Mouse (Mus musculus) lung, embryonic 16.5 days (tissue): ENCODE measurements at regions not wholly inside any gene's neighbourhood (a gene's known extent, or its start where the extent isn't known, plus 50 kb on each side); places are given as distances from the start of the nearest gene placed in this dataset.
A peak's percentile ranks its signal among the peaks of the same experiment; 100 is the strongest.

Source experiments
- ATAC-seq: fragments of 200-750 bp; cut with Nextera tagmentation; 2 replicates; pipeline ENCODE4 v1.8.0; 2017; ENCODE audit warnings: low read depth, mild to moderate bottlenecking, moderate library complexity
- H3K27ac ChIP-seq: fragments of 300-500 bp; sonication (generic); 2 replicates; pipeline ENCODE4 v1.5.1; 2014; ENCODE audit warnings: mild to moderate bottlenecking, control low read depth, low read length
- H3K27me3 ChIP-seq: fragments of 300-500 bp; sonication (generic); 2 replicates; pipeline ENCODE4 v1.6.1; 2014; ENCODE audit warnings: low read depth, low read length, mixed read lengths; ENCODE audit not compliant: control insufficient read depth, insufficient read depth
- H3K36me3 ChIP-seq: fragments of 300-500 bp; sonication (generic); 2 replicates; pipeline ENCODE4 v1.6.1; 2014; ENCODE audit warnings: low read length; ENCODE audit not compliant: control insufficient read depth, insufficient read depth
- H3K4me1 ChIP-seq: fragments of 300-500 bp; sonication (generic); replicated peaks from 2 replicates; pipeline ENCODE4 v1.6.1; 2014; ENCODE audit warnings: low read length, mixed read lengths; ENCODE audit not compliant: control insufficient read depth, insufficient read depth
- H3K4me2 ChIP-seq: fragments of 300-500 bp; sonication (generic); 2 replicates; pipeline ENCODE4 v1.6.1; 2014; ENCODE audit warnings: low read depth, low read length, control low read depth
- H3K4me3 ChIP-seq: fragments of 300-500 bp; sonication (generic); 2 replicates; pipeline ENCODE4 v1.5.1; 2014; ENCODE audit warnings: mild to moderate bottlenecking, low read length, control low read depth
- H3K9ac ChIP-seq: fragments of 300-500 bp; sonication (generic); 2 replicates; pipeline ENCODE4 v1.6.1; 2014; ENCODE audit warnings: low read length, control low read depth
- H3K9me3 ChIP-seq: fragments of 300-500 bp; sonication (generic); 2 replicates; pipeline ENCODE4 v1.6.1; 2016; ENCODE audit warnings: low read length; ENCODE audit not compliant: control insufficient read depth
- WGBS: fragments of 180-500 bp; shearing (Covaris S2); extraction: QIAGEN DNeasy Blood & Tissue Kit; methylation state at CpG from one replicate; pipeline ENCODE4 v1.1.7; 2014; 5-methylcytosine and 5-hydroxymethylcytosine counted together

- 87% methylated on average over 8 of the region's 8 CpGs for WGBS
- H3K9me3 ChIP-seq: no peaks in the 10 kb centered on the region
- no peak overlapping the region for H3K4me2 ChIP-seq
- H3K27me3 ChIP-seq: no peaks in the 10 kb centered on the region
- no peaks in the 10 kb centered on the region for H3K36me3 ChIP-seq
- H3K27ac ChIP-seq: no peak overlapping the region
- no peak for ATAC-seq
- H3K9ac ChIP-seq: no peak overlapping the region
- H3K4me3 ChIP-seq: no peak overlapping the region
- no peaks in the 10 kb centered on the region for H3K4me1 ChIP-seq
These were observed 75.9 kb downstream of the Ccdc54 start for GRCm38 (mm10) chr16:50515039-50515438.

DNA sequence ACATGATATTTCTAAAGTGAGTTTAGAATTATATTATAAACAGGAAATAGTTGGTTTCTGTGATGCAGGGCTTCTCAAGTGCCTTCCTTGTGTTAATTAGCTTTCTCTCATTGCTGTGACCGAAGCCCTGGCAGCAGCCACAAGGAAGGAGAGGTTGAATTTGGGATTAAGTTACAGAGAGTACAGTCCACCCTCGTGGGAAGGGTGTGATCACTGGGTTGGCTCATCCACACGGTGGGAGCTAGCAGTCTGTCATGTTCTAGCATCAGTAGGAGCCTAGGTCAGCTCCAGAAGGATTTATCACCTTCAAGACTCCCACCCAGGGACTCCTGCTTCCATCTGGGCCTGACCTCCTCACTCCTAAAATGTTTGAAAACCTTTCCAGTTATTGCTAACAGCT lies 78.9 kb downstream of the Ccdc54 start:
- no peak overlapping the region for H3K4me3 ChIP-seq
- H3K27me3 ChIP-seq: no peaks in the 10 kb centered on the region
- H3K4me1 ChIP-seq: no peaks in the 10 kb centered on the region
- no peak overlapping the region for H3K4me2 ChIP-seq
- 23% methylated on average over 3 of the region's 3 CpGs for WGBS
- no peak for ATAC-seq
- H3K9me3 ChIP-seq: no peaks in the 10 kb centered on the region
- no peak overlapping the region for H3K27ac ChIP-seq
- no peaks in the 10 kb centered on the region for H3K36me3 ChIP-seq
- no peak overlapping the region for H3K9ac ChIP-seq

DNA sequence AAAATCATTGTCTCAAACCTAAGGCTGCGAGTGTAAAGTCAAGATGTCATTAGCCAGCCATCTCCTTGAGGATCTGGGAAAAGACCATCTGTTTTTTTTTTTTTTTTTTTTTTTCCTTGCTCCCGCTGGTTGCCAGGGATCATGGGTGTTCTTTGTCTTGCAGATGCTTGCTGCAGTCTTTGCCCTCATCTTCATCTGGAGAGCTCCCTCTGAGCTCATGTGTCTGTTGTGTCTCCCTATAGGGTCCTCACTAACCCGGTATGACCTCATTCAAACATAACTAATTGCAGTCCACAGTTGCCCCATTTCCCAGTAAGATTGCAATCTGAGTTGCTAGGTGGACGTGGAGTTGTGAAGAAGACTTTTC lies 77.3 kb upstream of the Bbx start:
- H3K4me3 ChIP-seq: no peak overlapping the region
- no peak overlapping the region for H3K9ac ChIP-seq
- H3K27ac ChIP-seq: no peak overlapping the region
- no peaks in the 10 kb centered on the region for H3K9me3 ChIP-seq
- H3K4me2 ChIP-seq: no peak overlapping the region
- H3K36me3 ChIP-seq: no peaks in the 10 kb centered on the region
- H3K4me1 ChIP-seq: no peaks in the 10 kb centered on the region
- WGBS: 56% methylated on average over 4 of the region's 4 CpGs
- no peaks in the 10 kb centered on the region for H3K27me3 ChIP-seq
- ATAC-seq: no peak

DNA sequence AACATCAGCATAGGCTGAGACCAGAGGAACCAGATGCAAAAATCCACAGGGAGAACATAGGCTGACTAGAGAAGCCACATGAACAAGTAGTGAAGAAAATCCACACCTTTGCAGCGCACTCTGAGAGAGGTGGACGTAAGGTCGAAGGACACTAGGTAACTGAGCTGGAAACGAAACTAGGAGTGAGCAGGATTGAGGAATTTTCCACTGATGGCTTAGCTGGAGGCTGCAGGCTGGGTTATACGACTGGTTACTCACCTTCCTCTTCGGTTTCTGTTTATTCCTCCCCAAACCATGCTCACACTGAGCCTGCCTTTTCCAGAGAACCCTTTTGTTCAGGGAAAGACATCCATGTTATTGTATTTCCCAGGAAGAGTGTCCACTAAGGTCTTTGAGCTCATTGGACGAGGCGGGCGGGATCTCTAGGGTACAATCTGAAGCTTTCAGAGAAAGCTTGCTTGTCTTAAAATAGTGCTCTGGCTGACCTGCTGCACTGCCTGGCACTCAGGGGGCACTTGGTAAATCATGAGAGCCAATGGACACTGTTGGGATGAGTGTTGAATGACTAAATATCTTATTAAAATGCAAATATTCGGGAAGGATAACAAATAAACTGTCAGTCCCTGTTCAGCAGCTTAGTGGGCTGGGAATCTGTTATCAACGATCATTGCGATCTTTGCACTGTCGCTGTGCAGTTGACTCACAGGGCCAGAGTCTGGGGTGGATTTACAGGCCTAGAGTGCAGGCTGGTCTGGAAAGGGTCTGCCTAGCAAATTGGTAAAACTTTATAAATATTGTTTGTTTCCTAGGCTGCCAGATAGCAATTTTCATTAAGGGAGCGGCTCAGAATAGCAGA lies 76.7 kb upstream of the Bbx start:
- Histone ChIP-seq H3K4me2 (no peak overlapping the region), H3K4me1 (no peaks in the 10 kb centered on the region), H3K9me3 (no peaks in the 10 kb centered on the region), H3K36me3 (no peaks in the 10 kb centered on the region), H3K27me3 (no peaks in the 10 kb centered on the region), H3K4me3 (no peak overlapping the region), H3K27ac (no peak overlapping the region), H3K9ac (no peak overlapping the region)
- ATAC-seq: no peak
- 66% methylated on average over 14 of the region's 14 CpGs for WGBS

GRCm38 (mm10) chr16:50504619-50505018 lies 72.4 kb upstream of the Bbx start:
- no peak overlapping the region for H3K9ac ChIP-seq
- no peaks in the 10 kb centered on the region for H3K27me3 ChIP-seq
- H3K4me1 ChIP-seq: no peaks in the 10 kb centered on the region
- H3K27ac ChIP-seq: no peak overlapping the region
- H3K4me2 ChIP-seq: no peak overlapping the region
- ATAC-seq: no peak
- no peak overlapping the region for H3K4me3 ChIP-seq
- no peaks in the 10 kb centered on the region for H3K36me3 ChIP-seq
- WGBS: 56% methylated on average over 3 of the region's 3 CpGs
- H3K9me3 ChIP-seq: no peaks in the 10 kb centered on the region

DNA sequence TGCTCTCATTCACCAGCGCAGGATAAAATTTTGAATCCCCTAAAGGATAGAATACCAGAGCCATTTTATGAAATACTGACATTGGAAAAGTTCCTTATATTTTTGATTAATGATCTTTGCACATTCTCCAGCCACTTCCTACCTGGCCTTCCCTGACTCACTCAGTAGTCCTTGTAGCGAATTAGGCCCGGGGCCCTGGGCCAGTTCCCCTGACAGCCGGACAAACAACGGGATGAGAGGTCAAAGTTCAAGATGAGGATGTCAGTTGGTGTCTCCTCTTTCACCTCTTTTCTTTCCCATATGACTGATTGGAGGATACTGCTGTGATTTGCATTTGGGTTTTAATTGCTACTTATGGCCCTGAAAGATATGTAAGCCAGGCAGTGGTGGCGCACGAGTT lies 66.7 kb upstream of the Bbx start:
- H3K4me2 ChIP-seq: no peak overlapping the region
- H3K4me3 ChIP-seq: no peak overlapping the region
- no peaks in the 10 kb centered on the region for H3K9me3 ChIP-seq
- no peak for ATAC-seq
- no peak overlapping the region for H3K27ac ChIP-seq
- H3K9ac ChIP-seq: no peak overlapping the region
- no peaks in the 10 kb centered on the region for H3K36me3 ChIP-seq
- WGBS: 49% methylated on average over 7 of the region's 7 CpGs
- no peaks in the 10 kb centered on the region for H3K4me1 ChIP-seq
- no peaks in the 10 kb centered on the region for H3K27me3 ChIP-seq

GRCm38 (mm10) chr16:50493662-50494061 lies 61.5 kb upstream of the Bbx start:
- H3K27me3 ChIP-seq: no peaks in the 10 kb centered on the region
- H3K4me1 ChIP-seq: no peaks in the 10 kb centered on the region
- WGBS: 93% methylated on average over 2 of the region's 2 CpGs

DNA sequence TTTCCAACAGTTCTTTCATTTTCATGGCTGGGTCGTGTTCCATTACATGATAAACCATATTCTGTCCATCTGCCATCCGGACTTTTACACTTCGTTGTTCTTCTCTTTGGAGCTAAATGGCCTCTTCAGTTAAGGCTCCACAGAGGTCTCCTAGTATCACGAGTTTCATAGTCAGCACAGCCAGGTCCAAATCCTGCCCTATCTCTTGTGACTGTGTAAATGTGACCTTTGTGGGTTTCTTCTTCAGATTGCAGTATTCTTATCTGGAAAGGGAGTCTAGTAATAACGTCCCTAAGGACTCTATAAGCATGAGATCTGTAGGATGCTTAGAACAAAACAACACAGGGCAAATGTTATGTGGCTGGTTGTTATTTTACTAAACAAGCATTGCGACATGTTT lies 57.1 kb upstream of the Bbx start:
- WGBS: 81% methylated on average over 6 of the region's 6 CpGs
- H3K4me2 ChIP-seq: no peak overlapping the region
- H3K4me3 ChIP-seq: no peak overlapping the region
- no peak overlapping the region for H3K27ac ChIP-seq
- no peaks in the 10 kb centered on the region for H3K36me3 ChIP-seq
- no peaks in the 10 kb centered on the region for H3K4me1 ChIP-seq
- H3K9me3 ChIP-seq: no peaks in the 10 kb centered on the region
- H3K9ac ChIP-seq: no peak overlapping the region
- no peaks in the 10 kb centered on the region for H3K27me3 ChIP-seq
- no peak for ATAC-seq

More at GRCm38 (mm10) chr16:50493662-50494061, 61.5 kb upstream of the Bbx start:
- H3K4me3 ChIP-seq: no peak overlapping the region
- no peak overlapping the region for H3K27ac ChIP-seq
- H3K4me2 ChIP-seq: no peak overlapping the region
- H3K36me3 ChIP-seq: no peaks in the 10 kb centered on the region
- H3K9ac ChIP-seq: no peak overlapping the region
- no peaks in the 10 kb centered on the region for H3K9me3 ChIP-seq
- ATAC-seq: no peak

GRCm38 (mm10) chr16:50482360-50482786 lies 50.2 kb upstream of the Bbx start:
- Histone ChIP-seq H3K27me3 (no peaks in the 10 kb centered on the region), H3K9me3 (no peaks in the 10 kb centered on the region), H3K27ac (no peak overlapping the region), H3K9ac (no peak overlapping the region), H3K36me3 (no peaks in the 10 kb centered on the region), H3K4me2 (0 out of 2 replicates have a peak overlapping the region, but pooled peaks have one; percentile 12), H3K4me3 (no peak overlapping the region), H3K4me1 (no peaks in the 10 kb centered on the region)
- ATAC-seq: no peak
- WGBS: 34% methylated on average over 9 of the region's 9 CpGs
